Mouse (Mus musculus): Measurements from ENCODE around the gene Gm5936. TPM values are rescaled to one million over a fixed set of nuclear protein-coding genes. Genes with fewer than 3 reads are reported as not detected.
"Not testable (repeated sequence)": the region's sequence is repeated elsewhere in the genome, so short reads cannot be mapped to it uniquely, and the experiment has no call there.

Gene Gm5936
- total RNA-seq (2014; rRNA removed) (not detected in 2 replicates), polyA plus RNA-seq (2012; rRNA removed) (0.05 TPM in 1 of 2 replicates, not detected in the other)

DNA sequence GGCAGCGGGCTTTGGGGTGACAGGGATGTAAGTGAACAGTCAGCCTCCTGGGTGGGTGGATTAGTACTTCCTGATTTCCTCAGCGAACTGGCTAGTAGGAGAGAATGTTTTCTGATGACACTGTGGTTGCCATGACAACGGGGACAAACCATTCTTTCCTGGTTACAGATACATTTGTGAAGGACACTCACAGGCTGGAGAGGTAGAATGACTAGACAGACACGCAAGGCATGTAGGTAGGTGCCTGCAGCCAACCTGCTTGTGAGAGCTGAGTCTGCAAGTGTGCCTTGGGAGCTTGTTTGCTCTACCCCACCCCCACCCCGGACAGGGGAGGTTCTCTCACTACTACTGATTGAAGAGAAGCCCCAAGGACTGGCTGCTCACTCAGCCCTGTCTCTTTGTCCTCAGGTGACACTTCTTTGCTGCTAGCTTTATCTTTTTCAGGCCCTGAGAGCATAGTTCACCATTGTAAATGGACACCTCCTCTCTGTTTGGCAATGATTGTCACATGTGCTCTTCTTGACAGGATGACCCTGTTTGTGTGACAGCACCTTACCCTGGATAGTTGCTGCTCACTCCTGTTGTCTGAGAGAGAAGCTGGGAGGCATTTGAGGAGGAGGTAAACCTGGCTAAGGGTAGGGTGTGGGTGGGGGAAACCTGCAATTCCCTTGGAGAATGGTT is at the start of gene Gm5936:
Gm5936 (plus strand) TSS at position 355 of the 681 bp plus-strand sequence.
- H3K4me1 ChIP-seq (ENCODE audit: control insufficient read depth, insufficient read depth, low read length); H3K9ac ChIP-seq (ENCODE audit: low read depth, low read length); H3K27me3 ChIP-seq (ENCODE audit: control insufficient read depth, insufficient read depth, low read length); H3K79me2 ChIP-seq (ENCODE audit: control insufficient read depth, insufficient read depth, low read length); H3K4me3 ChIP-seq (ENCODE audit: insufficient read depth, low read depth, low read length); H3K27ac ChIP-seq (replicated peaks; ENCODE audit: insufficient read depth, low read depth, low read length); H3K36me3 ChIP-seq (ENCODE audit: control insufficient read depth, insufficient read depth, low read length): not testable (repeated sequence)
- 19% methylated on average over 2 of the region's 5 CpGs for WGBS
- DNase-seq (ENCODE audit: extremely low read depth, low read depth, low spot score): peak; percentile 9

GRCm38 (mm10) chrX:74856104-74856503 is 19.1 kb downstream of the Gm5936 start:
- not testable (repeated sequence) for H3K4me3 ChIP-seq (ENCODE audit: insufficient read depth, low read depth, low read length); H3K4me1 ChIP-seq (ENCODE audit: control insufficient read depth, insufficient read depth, low read length); H3K9ac ChIP-seq (ENCODE audit: low read depth, low read length); H3K27ac ChIP-seq (replicated peaks; ENCODE audit: insufficient read depth, low read depth, low read length); H3K27me3 ChIP-seq (ENCODE audit: control insufficient read depth, insufficient read depth, low read length); H3K36me3 ChIP-seq (ENCODE audit: control insufficient read depth, insufficient read depth, low read length); H3K79me2 ChIP-seq (ENCODE audit: control insufficient read depth, insufficient read depth, low read length); DNase-seq (ENCODE audit: extremely low read depth, low read depth, low spot score)
- 85% methylated on average over 12 of the region's 12 CpGs for WGBS

GRCm38 (mm10) chrX:74880123-74880522 is 43.1 kb downstream of the Gm5936 start:
- DNase-seq (ENCODE audit: extremely low read depth, low read depth, low spot score): not testable (repeated sequence)
- 0% methylated on average over 3 of the region's 6 CpGs for WGBS

More at GRCm38 (mm10) chrX:74880123-74880522, 43.1 kb downstream of the Gm5936 start:
- H3K4me3 ChIP-seq (ENCODE audit: insufficient read depth, low read depth, low read length); H3K79me2 ChIP-seq (ENCODE audit: control insufficient read depth, insufficient read depth, low read length); H3K9ac ChIP-seq (ENCODE audit: low read depth, low read length); H3K27me3 ChIP-seq (ENCODE audit: control insufficient read depth, insufficient read depth, low read length); H3K27ac ChIP-seq (replicated peaks; ENCODE audit: insufficient read depth, low read depth, low read length); H3K36me3 ChIP-seq (ENCODE audit: control insufficient read depth, insufficient read depth, low read length); H3K4me1 ChIP-seq (ENCODE audit: control insufficient read depth, insufficient read depth, low read length): not testable (repeated sequence)

Other genes starting within 250 kb of the Gm5936 start
- not detected in 2 replicates for gene Olfr1325, start 244.5 kb upstream of the Gm5936 start, total RNA-seq (2014; rRNA removed)
- gene Olfr1325, start 244.5 kb upstream of the Gm5936 start, polyA plus RNA-seq (2012; rRNA removed): not detected in 2 replicates
- gene Gm5640, start 191.6 kb upstream of the Gm5936 start, total RNA-seq (2014; rRNA removed): 0.07 and 0.09 TPM in 2 replicates
- gene Gm5640, start 191.6 kb upstream of the Gm5936 start, polyA plus RNA-seq (2012; rRNA removed): 0.02 TPM in 1 of 2 replicates, not detected in the other
- gene Gm6890, start 96.3 kb upstream of the Gm5936 start, total RNA-seq (2014; rRNA removed): not detected in 2 replicates
- not detected in 2 replicates for gene Gm6890, start 96.3 kb upstream of the Gm5936 start, polyA plus RNA-seq (2012; rRNA removed)
- 0.28 and 0.40 TPM in 2 replicates for gene Gab3, start 248.3 kb downstream of the Gm5936 start, total RNA-seq (2014; rRNA removed)
- gene Gab3, start 248.3 kb downstream of the Gm5936 start, polyA plus RNA-seq (2012; rRNA removed): 0.11 and 0.18 TPM in 2 replicates